Mouse (Mus musculus): ENCODE measurements around the gene Ampd3.

Ampd3 gene

DNA sequence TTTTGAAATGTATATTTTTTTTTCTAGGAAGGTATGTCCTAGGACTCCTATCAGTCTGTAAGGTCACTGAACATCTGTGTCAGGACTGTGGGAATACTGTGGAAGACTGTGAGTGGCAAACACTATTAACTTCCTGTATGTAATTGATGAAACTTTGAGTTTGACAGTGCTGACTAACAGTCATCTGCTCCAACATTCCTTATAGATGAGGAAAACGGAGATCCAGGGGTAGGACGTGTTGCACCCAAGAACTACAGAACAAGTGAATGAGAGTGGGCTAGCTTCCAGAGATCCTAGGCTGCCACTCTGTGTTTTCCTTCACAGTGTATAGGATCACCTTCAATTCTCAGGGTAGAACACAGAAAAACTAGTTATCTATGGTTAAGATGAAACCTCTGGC lies 79.3 kb downstream of the Ampd3 start:
- no peak for DNase-seq

DNA sequence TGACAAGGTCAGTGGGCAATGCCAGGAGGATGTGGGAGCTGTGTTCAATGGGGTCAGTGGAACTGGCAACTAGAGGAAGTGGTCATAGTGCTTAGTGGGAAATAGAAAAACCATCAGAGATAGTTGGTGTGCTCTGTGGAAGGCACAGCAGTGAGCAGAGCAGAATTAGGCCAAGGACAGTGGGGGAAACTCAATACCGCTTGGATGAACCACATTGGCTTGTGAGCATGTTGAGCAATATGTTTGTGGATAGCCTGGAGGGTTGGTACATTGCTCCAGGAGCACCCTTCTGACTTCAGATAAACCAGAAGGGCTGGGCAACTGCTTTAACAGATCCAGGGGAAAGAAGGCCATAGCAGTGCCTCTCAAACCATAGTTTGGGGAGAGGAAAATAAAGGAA lies 80.4 kb downstream of the Ampd3 start:
- DNase-seq = no peak

DNA sequence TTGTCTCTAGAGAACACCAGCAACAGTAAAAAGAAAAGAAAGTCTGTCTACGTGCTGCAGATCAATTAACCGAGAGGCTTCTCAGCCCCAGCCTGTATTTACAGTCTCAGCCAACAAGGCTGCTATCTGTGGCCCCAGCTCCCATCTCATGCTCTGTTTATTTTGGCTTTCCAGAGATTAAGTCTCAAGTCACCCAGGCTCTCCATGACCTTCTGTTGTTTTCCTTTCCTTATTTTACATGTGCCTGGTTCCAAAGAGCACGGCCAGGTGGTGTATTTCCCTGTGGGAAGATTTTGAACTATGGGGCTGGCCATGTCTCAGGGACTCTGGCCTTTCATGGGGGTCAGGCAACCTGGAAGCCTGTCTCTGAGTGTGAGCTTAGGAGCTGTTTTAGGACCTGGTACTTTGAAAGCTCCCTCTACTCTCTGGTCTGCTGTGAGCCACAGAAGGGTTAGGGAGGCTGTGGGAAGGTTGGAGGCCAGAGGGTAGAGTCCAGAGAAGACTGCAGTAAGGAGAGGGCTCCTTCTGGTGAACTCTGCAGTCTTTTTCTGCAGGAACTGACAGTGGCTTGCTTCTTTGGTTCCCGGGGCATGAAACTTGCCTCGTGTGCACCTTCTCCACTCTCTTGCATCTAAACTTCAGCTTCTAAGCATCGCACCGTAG lies 83.7 kb downstream of the Ampd3 start:
- DNase-seq = no peak

DNA sequence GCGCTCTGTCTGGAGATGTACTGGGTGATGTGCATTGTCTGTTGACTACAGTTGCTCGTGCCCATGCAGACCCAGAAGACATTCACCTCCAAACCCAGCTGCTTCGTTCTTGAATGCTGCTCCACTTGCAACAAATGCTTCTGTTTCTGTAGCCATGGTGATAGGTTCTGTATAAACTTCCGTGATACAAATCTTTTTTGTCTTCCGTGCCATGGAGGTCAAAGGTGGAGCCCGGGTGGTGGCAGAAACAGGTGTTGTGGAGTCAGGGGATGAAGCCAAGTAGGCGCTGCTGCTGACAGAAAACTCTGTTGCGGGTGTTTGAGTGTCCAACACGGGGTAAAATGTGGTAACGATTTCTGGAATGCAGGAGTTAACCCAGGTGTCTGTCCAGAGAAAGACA lies 85.6 kb downstream of the Ampd3 start:
- no peak for DNase-seq

DNA sequence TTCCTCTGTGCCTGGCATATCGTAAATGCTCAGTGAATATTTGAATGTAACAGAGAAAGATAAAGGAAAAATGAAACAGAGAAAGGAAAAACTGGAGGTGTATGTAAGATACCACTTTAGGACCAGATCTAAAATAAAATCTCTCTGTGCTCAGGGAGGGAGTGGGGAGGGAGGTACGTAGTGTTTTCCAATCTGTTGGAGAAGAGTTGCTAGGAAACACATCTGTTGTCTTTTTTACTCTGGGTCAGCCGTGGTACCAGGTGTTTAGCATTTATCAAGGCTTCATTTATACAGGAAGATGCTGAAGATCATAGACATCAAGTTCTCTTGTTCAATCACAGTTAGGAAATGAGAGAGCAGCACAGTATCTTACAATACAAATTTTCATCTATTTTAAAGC lies 86.5 kb downstream of the Ampd3 start:
- no peak for DNase-seq

DNA sequence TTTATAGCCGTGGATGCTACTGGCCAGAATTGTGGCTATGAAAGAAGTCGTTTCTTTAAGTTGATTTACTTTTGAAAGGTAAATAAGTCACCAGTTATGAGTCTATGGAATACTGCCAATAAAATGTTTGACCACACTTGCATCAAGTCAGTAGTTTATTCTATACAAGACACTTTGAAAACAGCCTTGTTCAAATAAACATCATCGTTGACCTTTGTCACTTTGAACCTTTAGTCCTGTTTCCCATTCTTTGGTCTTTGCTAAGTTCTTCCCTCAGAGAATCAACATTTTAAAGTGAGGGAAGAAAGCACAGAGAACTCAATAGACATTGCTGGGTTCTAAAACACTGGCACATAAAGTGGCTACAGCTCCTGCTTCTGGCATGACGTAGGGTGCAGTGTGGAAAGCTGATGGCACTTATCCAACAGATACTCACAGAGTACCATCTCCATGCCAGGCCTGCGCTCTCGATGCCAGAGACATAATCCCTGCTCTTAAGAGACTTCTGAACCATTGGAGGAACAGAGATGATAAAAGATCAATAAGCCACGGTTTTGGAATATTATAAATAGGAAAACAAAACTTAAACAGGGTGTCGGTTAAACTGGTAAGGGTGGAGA lies 87.0 kb downstream of the Ampd3 start:
- no peak for DNase-seq

DNA sequence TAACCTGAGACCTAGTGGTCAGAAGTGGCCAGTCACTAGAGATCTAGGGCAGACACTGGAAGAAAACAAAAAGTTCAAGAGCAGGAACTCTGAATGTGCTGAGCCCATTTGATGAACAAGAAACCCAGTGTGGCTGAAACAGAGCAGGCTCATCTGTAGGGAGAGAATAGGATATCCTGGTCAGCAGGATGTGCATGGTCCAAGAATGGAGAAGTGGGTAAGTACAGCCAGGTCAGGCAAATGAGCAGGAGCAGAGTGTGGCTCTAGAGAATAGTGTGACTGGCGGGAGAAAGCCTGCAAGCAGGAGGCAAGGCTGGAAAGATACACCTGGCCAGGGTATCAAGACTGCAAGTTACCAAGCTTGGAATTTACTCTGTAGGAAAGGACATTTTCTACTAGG lies 87.6 kb downstream of the Ampd3 start:
- DNase-seq = no peak

DNA sequence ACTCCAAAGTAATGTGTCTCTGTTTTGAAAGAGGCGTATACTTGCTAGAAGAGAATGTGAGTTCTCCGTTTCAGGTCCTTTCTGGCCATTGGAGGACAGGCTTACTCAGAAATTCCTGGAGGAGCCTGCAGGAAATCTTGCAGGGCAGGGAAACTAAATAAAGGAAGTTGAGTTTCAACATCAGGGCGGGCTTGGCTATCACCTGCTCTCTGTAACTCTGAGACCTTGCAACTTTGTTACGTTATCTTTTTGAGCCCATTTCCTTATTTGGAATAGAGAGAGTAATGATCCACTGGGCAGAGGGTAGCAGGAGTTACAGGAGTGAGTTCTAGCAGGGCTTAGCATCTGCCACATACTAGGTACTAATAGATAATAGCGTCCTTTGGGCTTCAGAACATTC lies 92.1 kb downstream of the Ampd3 start:
- DNase-seq = no peak
